Mouse (Mus musculus) bone marrow macrophage, adult 2 months (primary cell): Measurements from ENCODE around the gene Scg3.

ENCODE experiments used
- CTCF ChIP-seq: IDR thresholded peaks from 2 replicates; pipeline ENCODE4 v1.5.1; 2012; ENCODE audit warnings: low read depth, mild to moderate bottlenecking, low read length, moderate library complexity
- POLR2A ChIP-seq: IDR thresholded peaks from 2 replicates; pipeline ENCODE4 v1.6.1; 2012; ENCODE audit warnings: mild to moderate bottlenecking, low read depth, low read length, borderline replicate concordance

DNA sequence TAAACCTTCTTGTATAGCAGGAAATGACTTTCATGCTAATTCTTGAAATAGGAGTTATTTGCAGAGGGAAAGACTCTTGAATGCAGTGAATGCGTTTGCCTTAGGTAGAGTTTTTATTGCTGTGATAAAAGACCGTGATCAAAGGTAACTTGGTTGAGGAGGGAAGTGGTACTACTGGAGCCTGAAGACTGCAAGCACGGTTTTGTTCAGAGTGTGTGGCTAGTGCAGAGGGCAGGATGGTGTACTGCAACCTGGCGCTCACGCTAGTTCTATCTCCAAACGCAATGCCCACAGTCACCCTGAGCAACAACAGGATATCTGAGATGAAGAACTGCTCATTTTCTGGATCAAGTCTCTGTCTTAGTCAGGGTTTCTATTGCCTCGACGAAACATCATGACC is 50.3 kb downstream of the Scg3 start:
- TF ChIP-seq CTCF = no peak
- TF ChIP-seq POLR2A = no peak
